8 mouse cellular contexts compared by ENCODE assay signal in genomic region chr2:132240457-132240856, GRCm38 (mm10). TPM values are rescaled to one million over a fixed set of nuclear protein-coding genes. Genes with fewer than 3 reads are reported as not detected.
DNase-seq lines count a peak whose midpoint lies in the region; ATAC-seq and TF ChIP-seq lines count a peak whose summit lies in the region.
"Not testable (repeated sequence)": the region's sequence is repeated elsewhere in the genome, so short reads cannot be mapped to it uniquely, and the experiment has no call there.

No protein-coding gene starts in this region.

- not testable (repeated sequence) for H3K4me3 ChIP-seq in E14TG2a.4 (replicated peaks; ENCODE audit: low read length); bone marrow, adult 2 months (replicated peaks; ENCODE audit: control insufficient read depth, low read depth, low read length); embryonic facial prominence, embryonic 11.5 days (ENCODE audit: low read depth, low read length); liver, adult 2 months (ENCODE audit: insufficient read depth, low read depth, low read length); midbrain, embryonic 15.5 days

- DNase-seq in embryonic facial prominence, embryonic 11.5 days (ENCODE audit: low spot score) = peak; percentile 72
- DNase-seq in heart, adult 18-20 months = peak; percentile 44 to 80
- peak; percentile 64 for DNase-seq in kidney, postnatal 14 days
- DNase-seq in liver, adult 2 months (ENCODE audit: extremely low read depth, low read depth, low spot score) = not testable (repeated sequence)
- peak; percentile 25 to 74 for DNase-seq in spleen, postnatal 4 days (ENCODE audit: low spot score in 2 of 2)

- 55% methylated on average over 10 of the region's 10 CpGs for WGBS in bone marrow, adult 2 months
- WGBS in embryonic facial prominence, embryonic 11.5 days = 23% methylated on average over 7 of the region's 10 CpGs
- WGBS in liver, adult 2 months = 42% methylated on average over 8 of the region's 10 CpGs
- 37% methylated on average over 10 of the region's 10 CpGs for WGBS in midbrain, embryonic 15.5 days

- not testable (repeated sequence) for H3K9me3 ChIP-seq in E14TG2a.4 (ENCODE audit: low read length); embryonic facial prominence, embryonic 11.5 days (replicated peaks; ENCODE audit: control insufficient read depth, low read length); midbrain, embryonic 15.5 days

- TF ChIP-seq CTCF in E14TG2a.4 (conservative IDR thresholded peaks at IDR 0.05; ENCODE audit: low read length) = peak; percentile 14
- TF ChIP-seq CTCF in bone marrow, adult 2 months (IDR thresholded peaks at IDR 0.05; ENCODE audit: control insufficient read depth, insufficient read depth, low read length) = peak; percentile 35
- TF ChIP-seq CTCF in liver, adult 2 months (IDR thresholded peaks at IDR 0.05; ENCODE audit: low read depth, low read length) = peak; percentile 43; the same call in 1 of the 2 replicates

- peaks cover 18% of the 10 kb centered on the region for H3K4me1 ChIP-seq in E14TG2a.4 (replicated peaks; ENCODE audit: low read depth, low read length)
- H3K4me1 ChIP-seq in bone marrow, adult 2 months (ENCODE audit: control insufficient read depth, insufficient read depth, low read length); embryonic facial prominence, embryonic 11.5 days (ENCODE audit: control insufficient read depth, insufficient read depth, low read length); liver, adult 2 months (ENCODE audit: control insufficient read depth, insufficient read depth, low read length); midbrain, embryonic 15.5 days: not testable (repeated sequence)

- H3K36me3 ChIP-seq in E14TG2a.4 (ENCODE audit: insufficient read depth, low read length) = peaks cover 60% of the 10 kb centered on the region
- not testable (repeated sequence) for H3K36me3 ChIP-seq in embryonic facial prominence, embryonic 11.5 days (replicated peaks; ENCODE audit: control insufficient read depth, insufficient read depth, low read depth, low read length); midbrain, embryonic 15.5 days (replicated peaks)
- H3K36me3 ChIP-seq in liver, adult 2 months (ENCODE audit: control insufficient read depth, insufficient read depth, low read length) = peaks cover 15% of the 10 kb centered on the region

- H3K9ac ChIP-seq in embryonic facial prominence, embryonic 11.5 days (replicated peaks; ENCODE audit: low read length); liver, adult 2 months (ENCODE audit: low read depth, low read length); midbrain, embryonic 15.5 days: not testable (repeated sequence)

- H3K4me2 ChIP-seq in embryonic facial prominence, embryonic 11.5 days (ENCODE audit: low read depth, low read length); midbrain, embryonic 15.5 days: not testable (repeated sequence)

- H3K27ac ChIP-seq in bone marrow, adult 2 months (ENCODE audit: control insufficient read depth, insufficient read depth, low read depth, low read length, poor library complexity); embryonic facial prominence, embryonic 11.5 days (replicated peaks; ENCODE audit: low read depth, low read length); liver, adult 2 months (replicated peaks; ENCODE audit: insufficient read depth, low read depth, low read length); midbrain, embryonic 15.5 days: not testable (repeated sequence)

- not testable (repeated sequence) for H3K79me2 ChIP-seq in liver, adult 2 months (ENCODE audit: control insufficient read depth, insufficient read depth, low read length)

- H3K27me3 ChIP-seq in E14TG2a.4 (ENCODE audit: insufficient read depth, low read length); embryonic facial prominence, embryonic 11.5 days (ENCODE audit: control insufficient read depth, insufficient read depth, low read length); liver, adult 2 months (ENCODE audit: control insufficient read depth, insufficient read depth, low read length); midbrain, embryonic 15.5 days (replicated peaks): not testable (repeated sequence)

- not testable (repeated sequence) for ATAC-seq in embryonic facial prominence, embryonic 11.5 days (replicated peaks; ENCODE audit: insufficient number of reproducible peaks, low FRiP score, low TSS enrichment, low read depth)
- ATAC-seq in midbrain, embryonic 15.5 days (replicated peaks) = peak; percentile 50; the same call in 1 of the 2 replicates

- TF ChIP-seq POLR2A in bone marrow, adult 2 months (IDR thresholded peaks at IDR 0.05; ENCODE audit: borderline replicate concordance, control insufficient read depth, low read depth, low read length); liver, adult 2 months (IDR thresholded peaks at IDR 0.05; ENCODE audit: extremely low read depth, insufficient read depth, low read length): not testable (repeated sequence)

RNA-seq across cellular contexts. Expression of gene Tmem230, which starts 7.2 kb away (rescaled TPM):
- polyA plus RNA-seq in bone marrow, adult 2 months (2011; ENCODE audit: insufficient read depth, insufficient read length, low replicate concordance, missing spikeins) = 13.7 and 20.6 TPM in 2 replicates
- polyA plus RNA-seq in embryonic facial prominence, embryonic 11.5 days (2014; fragmentation: Nextera tagmentation; extraction: Ambion mirVana) = 51.3 and 56.4 TPM in 2 replicates
- 10 to 100 TPM; 24.7 to 26.9 TPM for total RNA-seq in heart, adult 18-20 months (2021)
- total RNA-seq in liver, adult 2 months (2014; rRNA removed) = 14.8 and 23.0 TPM in 2 replicates
- polyA plus RNA-seq in liver, adult 2 months (2012; rRNA removed) = 35.2 and 76.3 TPM in 2 replicates
- 42.9 and 48.0 TPM in 2 replicates for polyA plus RNA-seq in midbrain, embryonic 15.5 days (2015; fragmentation: Nextera tagmentation; extraction: Ambion mirVana)

RNA-seq across cellular contexts. Expression of gene Pcna, which starts 12.7 kb away (rescaled TPM):
- polyA plus RNA-seq in bone marrow, adult 2 months (2011; ENCODE audit: insufficient read depth, insufficient read length, low replicate concordance, missing spikeins) = 284 and 419 TPM in 2 replicates
- 385 and 425 TPM in 2 replicates for polyA plus RNA-seq in embryonic facial prominence, embryonic 11.5 days (2014; fragmentation: Nextera tagmentation; extraction: Ambion mirVana)
- 10 to 100 TPM; 40.6 to 41.8 TPM for total RNA-seq in heart, adult 18-20 months (2021)
- total RNA-seq in liver, adult 2 months (2014; rRNA removed) = 39.0 and 47.1 TPM in 2 replicates
- polyA plus RNA-seq in liver, adult 2 months (2012; rRNA removed) = 20.6 and 22.5 TPM in 2 replicates
- 92.3 and 96.8 TPM in 2 replicates for polyA plus RNA-seq in midbrain, embryonic 15.5 days (2015; fragmentation: Nextera tagmentation; extraction: Ambion mirVana)

RNA-seq across cellular contexts. Expression of gene Cds2, which starts 22.5 kb away (rescaled TPM):
- polyA plus RNA-seq in bone marrow, adult 2 months (2011; ENCODE audit: insufficient read depth, insufficient read length, low replicate concordance, missing spikeins) = 16.9 and 30.7 TPM in 2 replicates
- polyA plus RNA-seq in embryonic facial prominence, embryonic 11.5 days (2014; fragmentation: Nextera tagmentation; extraction: Ambion mirVana) = 32.2 and 33.2 TPM in 2 replicates
- total RNA-seq in heart, adult 18-20 months (2021) = 10 to 100 TPM; 81.6 to 88.8 TPM
- 48.1 and 63.4 TPM in 2 replicates for total RNA-seq in liver, adult 2 months (2014; rRNA removed)
- 41.6 and 43.8 TPM in 2 replicates for polyA plus RNA-seq in liver, adult 2 months (2012; rRNA removed)
- polyA plus RNA-seq in midbrain, embryonic 15.5 days (2015; fragmentation: Nextera tagmentation; extraction: Ambion mirVana) = 41.7 and 41.8 TPM in 2 replicates
